Mouse (Mus musculus) liver, embryonic 14.5 days (tissue): ENCODE data around the gene Rita1. TPM values are rescaled to one million over a fixed set of nuclear protein-coding genes. Genes with fewer than 3 reads are reported as not detected.

Experiments used
- ATAC-seq: fragments of 200-750 bp; cut with Nextera tagmentation; 2 replicates; pipeline ENCODE4 v1.8.0; 2017; ENCODE audit warnings: moderate number of reproducible peaks, mild to moderate bottlenecking, moderate library complexity; ENCODE audit not compliant: insufficient read depth
- DNase-seq, 3 experiments: peaks; one replicate each; pipeline ENCODE4 v3.0.0-alpha.2; 2012 to 2013; ENCODE audit warnings: low read depth in 3 of 3, low spot score in 3 of 3
- H3K27ac ChIP-seq: fragments of 300-500 bp; sonication (generic); 2 replicates; pipeline ENCODE4 v1.5.1; 2014; ENCODE audit warnings: moderate library complexity, mild to moderate bottlenecking, control low read depth, inconsistent platforms
- H3K27me3 ChIP-seq: fragments of 300-500 bp; sonication (generic); 2 replicates; pipeline ENCODE4 v1.6.1; 2014; ENCODE audit warnings: mild to moderate bottlenecking, low read length, moderate library complexity; ENCODE audit not compliant: control insufficient read depth, insufficient read depth
- H3K36me3 ChIP-seq: fragments of 300-500 bp; sonication (generic); replicated peaks from 2 replicates; pipeline ENCODE4 v1.6.1; 2014; ENCODE audit warnings: low read depth; ENCODE audit not compliant: control insufficient read depth, insufficient read depth
- H3K4me1 ChIP-seq, 2 experiments: fragments of 200-500 bp in 1 of 2; fragments of 300-500 bp in 1 of 2; sonication (generic) in 1 of 2; replicated peaks; 2 replicates each; pipeline ENCODE4 v1.6.1; 2012 to 2014; ENCODE audit warnings: antibody characterized with exemption in 1 of 2, inconsistent platforms in 1 of 2, low read length in 1 of 2; ENCODE audit not compliant: control insufficient read depth in 2 of 2, insufficient read depth in 2 of 2
- H3K4me2 ChIP-seq: fragments of 300-500 bp; sonication (generic); 2 replicates; pipeline ENCODE4 v1.6.1; 2014; ENCODE audit warnings: low read depth, mild to moderate bottlenecking, control low read depth, moderate library complexity
- H3K4me3 ChIP-seq, 2 experiments: fragments of 200-500 bp in 1 of 2; fragments of 300-500 bp in 1 of 2; sonication (generic) in 1 of 2; 2 replicates each; pipeline ENCODE4 v1.5.1; 2012 to 2014; ENCODE audit warnings: low read depth in 2 of 2, low read length in 2 of 2, mild to moderate bottlenecking in 2 of 2, control low read depth in 1 of 2, inconsistent platforms in 1 of 2, moderate library complexity in 1 of 2; ENCODE audit not compliant: insufficient read depth in 1 of 2
- H3K9ac ChIP-seq: fragments of 300-500 bp; sonication (generic); replicated peaks from 2 replicates; pipeline ENCODE4 v1.6.1; 2014; ENCODE audit warnings: mild to moderate bottlenecking, control low read depth, moderate library complexity
- H3K9me3 ChIP-seq: fragments of 300-500 bp; sonication (generic); 2 replicates; pipeline ENCODE4 v1.6.1; 2016; ENCODE audit warnings: low read length, mixed read lengths; ENCODE audit not compliant: control insufficient read depth
- CTCF ChIP-seq: IDR thresholded peaks from 2 replicates; pipeline ENCODE4 v1.5.1; 2016; ENCODE audit warnings: antibody characterized with exemption, low read depth, control low read depth
- EP300 ChIP-seq: IDR thresholded peaks from 2 replicates; pipeline ENCODE4 v1.6.1; 2016; ENCODE audit warnings: antibody characterized with exemption, low read depth
- WGBS: fragments of 180-500 bp; shearing (Covaris S2); extraction: QIAGEN DNeasy Blood & Tissue Kit; methylation state at CpG from one replicate; pipeline ENCODE4 v1.1.7; 2014; ENCODE audit not compliant: insufficient replicate concordance; 5-methylcytosine and 5-hydroxymethylcytosine counted together
- polyA plus RNA-seq, 2 experiments: library from polyadenylated mRNA; depleted of rRNA in 1 of 2; stranded (reverse) in 1 of 2; unstranded in 1 of 2; fragments of >200 nt; fragmentation: Nextera tagmentation in 1 of 2; extraction: Ambion mirVana in 1 of 2; gene quantifications; 2 replicates each; pipeline versions ENCODE4 v1.2.1 to v1.2.3; 2012 to 2014

Gene Rita1
- polyA plus RNA-seq, 2 experiments = 2.1 to 5.2 TPM

DNA sequence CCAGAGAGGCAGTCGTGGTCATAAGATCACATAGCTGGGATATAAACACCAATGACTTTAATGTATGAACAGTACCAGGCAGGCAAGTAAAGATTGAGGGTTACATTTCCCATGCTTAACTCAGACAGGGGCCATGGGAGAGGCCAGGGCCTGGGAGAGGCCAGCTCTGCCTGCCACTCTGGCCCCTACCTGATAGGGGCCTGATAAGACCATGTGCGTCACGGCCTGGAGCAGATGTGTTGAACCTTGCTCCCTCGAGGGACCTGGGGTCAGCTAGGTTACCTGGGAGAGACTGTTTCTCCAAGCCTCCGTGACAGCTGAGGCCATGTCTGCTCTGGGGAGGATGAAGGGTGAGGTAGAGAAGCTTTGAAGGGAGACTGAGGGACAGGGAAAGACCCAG is 38.8 kb upstream of the Rita1 start:
- Histone ChIP-seq H3K27ac (no peak overlapping the region), H3K36me3 (no peaks in the 10 kb centered on the region), H3K27me3 (peaks cover 24% of the 10 kb centered on the region), H3K9me3 (no peaks in the 10 kb centered on the region), H3K4me3 (no peak overlapping the region), H3K4me1 (peaks cover 2 to 6% of the 10 kb centered on the region in 2 experiments; a peak in 2 of 4 replicates), H3K9ac (no peak overlapping the region), H3K4me2 (no peak overlapping the region)
- WGBS = 31% methylated on average over 5 of the region's 5 CpGs
- DNase-seq (no peak), ATAC-seq (no peak)
- no peak for TF ChIP-seq CTCF
- no peak for TF ChIP-seq EP300

DNA sequence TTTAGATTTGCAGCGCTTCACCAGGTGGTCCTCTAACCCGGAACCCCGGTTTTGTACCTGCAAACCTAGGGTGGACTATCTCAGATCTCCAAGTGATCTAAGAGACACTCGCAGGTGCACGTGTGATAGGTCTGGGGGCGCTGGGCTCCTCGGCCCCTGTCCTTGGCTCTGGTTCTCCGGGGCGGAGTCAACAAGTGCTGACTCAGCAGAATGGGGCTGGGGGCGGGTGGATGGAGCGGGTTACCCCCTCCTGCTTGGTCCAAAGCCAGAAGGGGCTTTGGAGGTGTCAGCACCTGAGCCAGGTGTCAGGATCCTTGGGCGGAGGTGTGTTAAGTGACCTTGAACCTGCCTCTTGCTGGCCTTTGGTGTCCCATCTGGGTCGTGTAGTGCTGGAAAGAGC is 37.5 kb upstream of the Rita1 start:
- WGBS = 17% methylated on average over 13 of the region's 13 CpGs
- Histone ChIP-seq H3K4me1 (peaks cover 2 to 6% of the 10 kb centered on the region in 2 experiments; a peak in 2 of 4 replicates), H3K9ac (no peak overlapping the region), H3K4me2 (no peak overlapping the region), H3K36me3 (no peaks in the 10 kb centered on the region), H3K27ac (no peak overlapping the region), H3K9me3 (no peaks in the 10 kb centered on the region), H3K4me3 (no peak overlapping the region), H3K27me3 (peaks cover 26% of the 10 kb centered on the region)
- ATAC-seq (no peak), DNase-seq (no peak)
- TF ChIP-seq EP300 (no peak), CTCF (no peak)

DNA sequence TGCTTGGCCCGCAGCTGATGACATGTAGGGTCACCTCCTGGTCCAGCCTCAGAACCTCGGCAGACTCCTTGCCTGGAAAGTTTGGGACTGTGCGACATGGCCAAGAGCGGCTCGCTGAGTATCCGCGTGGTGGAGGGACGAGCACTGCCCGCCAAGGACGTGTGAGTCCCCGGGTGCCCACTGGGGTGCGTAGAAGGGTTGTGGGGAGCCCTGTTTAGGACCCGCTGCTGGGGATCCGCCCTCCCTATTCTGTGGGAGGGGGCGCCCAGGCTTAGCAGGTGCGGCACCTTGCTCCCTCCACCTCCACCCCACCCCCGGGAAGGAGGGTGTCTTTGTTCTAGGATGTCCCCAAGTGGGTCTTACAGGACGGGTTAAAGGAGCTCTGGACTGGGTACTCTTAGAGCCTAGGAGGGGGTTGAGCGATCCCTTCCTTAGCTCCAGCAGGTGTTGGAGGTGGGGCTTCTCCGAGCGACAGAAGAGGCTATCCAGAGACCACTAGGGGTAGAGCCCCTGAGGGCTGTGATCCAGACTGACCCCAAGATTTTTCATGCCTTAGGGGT is 37.1 kb upstream of the Rita1 start:
- Histone ChIP-seq H3K4me1 (peaks cover 2 to 6% of the 10 kb centered on the region in 2 experiments; a peak in 2 of 4 replicates), H3K9me3 (no peaks in the 10 kb centered on the region), H3K4me3 (peak overlapping the region in 1 of 2 experiments; percentile 19; a peak in 2 of 4 replicates), H3K27me3 (peaks cover 26% of the 10 kb centered on the region), H3K9ac (no peak overlapping the region), H3K36me3 (no peaks in the 10 kb centered on the region), H3K4me2 (peak overlapping the region; percentile 55), H3K27ac (no peak overlapping the region)
- ATAC-seq (peak; percentile 19), DNase-seq (no peak)
- no peak for TF ChIP-seq CTCF
- no peak for TF ChIP-seq EP300
- WGBS = 6% methylated on average over 20 of the region's 21 CpGs

DNA sequence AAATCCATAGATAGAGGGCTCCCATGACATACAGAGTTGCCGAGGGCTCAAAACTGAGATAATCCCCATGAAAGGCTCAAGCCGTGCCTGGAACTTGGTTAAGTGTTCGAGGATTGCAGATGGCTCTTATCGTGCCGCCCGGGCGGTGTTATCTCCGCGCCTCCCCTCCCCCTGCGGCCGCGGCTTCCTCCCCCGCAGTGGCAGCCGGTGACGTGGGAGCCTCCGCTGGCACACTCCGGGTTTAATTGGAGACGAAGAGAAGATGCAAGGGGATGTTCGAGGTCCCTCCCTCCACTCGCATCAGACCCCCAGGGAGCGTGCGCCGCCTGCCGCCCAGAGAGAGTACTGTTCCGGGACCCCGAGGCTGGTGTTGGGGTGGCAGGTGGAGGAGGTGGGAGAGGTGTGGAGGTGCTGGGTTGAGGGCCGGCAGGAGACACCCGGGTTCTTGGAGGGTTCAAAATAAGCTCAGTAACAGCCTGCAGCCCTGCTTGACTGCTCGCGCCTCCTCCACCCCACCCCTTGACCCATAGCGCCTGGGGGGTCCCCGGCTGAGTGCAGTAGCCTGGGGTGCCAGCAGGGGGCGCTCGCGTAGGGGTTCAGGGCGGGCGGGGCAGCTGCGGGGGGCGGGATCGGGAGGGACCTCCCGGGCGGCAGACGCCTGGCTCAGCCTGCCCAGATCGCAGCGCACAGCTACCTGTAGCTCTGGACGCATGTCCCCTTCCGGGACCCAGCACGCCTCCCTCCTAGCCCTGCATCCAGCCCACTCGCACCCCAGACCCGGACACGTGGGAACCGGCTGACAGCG is 36.4 kb upstream of the Rita1 start, which contains the start of gene Rasal1:
Rasal1 (plus strand) TSS at position 244 of the 805 bp plus-strand sequence.
- ATAC-seq (peak; percentile 71), DNase-seq (peak; percentile 28 to 46 (median 44))
- peaks cover 2 to 6% of the 10 kb centered on the region in 2 experiments; a peak in 2 of 4 replicates for H3K4me1 ChIP-seq
- TF ChIP-seq EP300 (no peak), CTCF (peak; percentile 62)
- peaks cover 29% of the 10 kb centered on the region for H3K27me3 ChIP-seq
- no peaks in the 10 kb centered on the region for H3K9me3 ChIP-seq
- peak within 1 kb of the TSS in 1 of 2 experiments; percentile 19; a peak in 2 of 4 replicates for H3K4me3 ChIP-seq
- no peak within 1 kb of the TSS for H3K27ac ChIP-seq
- H3K9ac ChIP-seq = peak within 1 kb of the TSS; percentile 9; the same call in 1 of the 2 replicates
- peak within 1 kb of the TSS; percentile 55 for H3K4me2 ChIP-seq
- H3K36me3 ChIP-seq = no peaks in the 10 kb centered on the region
- WGBS = 1% methylated on average over 53 of the region's 53 CpGs
